14 mouse cellular contexts compared by ENCODE assay signal in genomic region chr6:149154116-149155030, GRCm38 (mm10). TPM values are rescaled to one million over a fixed set of nuclear protein-coding genes. Genes with fewer than 3 reads are reported as not detected.
DNase-seq lines count a peak whose midpoint lies in the region; ATAC-seq lines count a peak whose summit lies in the region.
"Had no signal": no experiment of that assay in that cellular context is flagged by ENCODE, and none has a peak within 500 bp of the region (broad histone marks: within the 10 kb centered on the region; RNA-seq: fewer than 3 reads in every experiment).

No protein-coding gene starts in this region.

- H3K27me3 ChIP-seq in kidney, embryonic 16.5 days (ENCODE audit: insufficient read depth, low read length) = no peaks in the 10 kb centered on the region
- H3K27me3 ChIP-seq in forebrain, embryonic 13.5 days = no peaks in the 10 kb centered on the region
- no peaks in the 10 kb centered on the region for H3K27me3 ChIP-seq in midbrain, embryonic 12.5 days

- peaks cover 17% of the 10 kb centered on the region for H3K4me1 ChIP-seq in kidney, embryonic 16.5 days (ENCODE audit: insufficient read depth, low read length)
- peaks cover 11% of the 10 kb centered on the region for H3K4me1 ChIP-seq in forebrain, embryonic 13.5 days
- peaks cover 13% of the 10 kb centered on the region for H3K4me1 ChIP-seq in midbrain, embryonic 12.5 days

- no peak overlapping the region for H3K4me3 ChIP-seq in kidney, embryonic 16.5 days (ENCODE audit: low read length)
- H3K4me3 ChIP-seq in forebrain, embryonic 13.5 days = no peak overlapping the region
- no peak overlapping the region for H3K4me3 ChIP-seq in midbrain, embryonic 12.5 days

- peak overlapping the region; percentile 56; the same call in 1 of the 2 replicates for H3K27ac ChIP-seq in kidney, embryonic 16.5 days (ENCODE audit: low read length)
- H3K27ac ChIP-seq in forebrain, embryonic 13.5 days = peak overlapping the region; percentile 14; the same call in 1 of the 2 replicates
- peak overlapping the region; percentile 36 for H3K27ac ChIP-seq in midbrain, embryonic 12.5 days (replicated peaks)

- H3K9ac ChIP-seq in kidney, embryonic 16.5 days (replicated peaks; ENCODE audit: low read length) = no peak overlapping the region
- no peak overlapping the region for H3K9ac ChIP-seq in forebrain, embryonic 13.5 days
- H3K9ac ChIP-seq in midbrain, embryonic 12.5 days (replicated peaks) = 0 out of 2 replicates have a peak overlapping the region, but pooled peaks have one; percentile 24

- H3K4me2 ChIP-seq in kidney, embryonic 16.5 days (replicated peaks; ENCODE audit: low read depth, low read length) = no peak overlapping the region
- no peak overlapping the region for H3K4me2 ChIP-seq in forebrain, embryonic 13.5 days
- H3K4me2 ChIP-seq in midbrain, embryonic 12.5 days (replicated peaks) = no peak overlapping the region

- ATAC-seq in kidney, embryonic 16.5 days (ENCODE audit: low FRiP score, low TSS enrichment) = peak; percentile 46
- peak; percentile 21; the same call in 1 of the 2 replicates for ATAC-seq in forebrain, embryonic 13.5 days
- peak; percentile 47 for ATAC-seq in midbrain, embryonic 12.5 days (ENCODE audit: low FRiP score, low read depth)

- 17% methylated on average over 8 of the region's 8 CpGs for WGBS in kidney, embryonic 16.5 days
- 15% methylated on average over 8 of the region's 8 CpGs for WGBS in forebrain, embryonic 13.5 days
- 13% methylated on average over 8 of the region's 8 CpGs for WGBS in midbrain, embryonic 12.5 days

- H3K9me3 ChIP-seq in kidney, embryonic 16.5 days (ENCODE audit: low read length) = no peaks in the 10 kb centered on the region
- no peaks in the 10 kb centered on the region for H3K9me3 ChIP-seq in forebrain, embryonic 13.5 days (replicated peaks)
- H3K9me3 ChIP-seq in midbrain, embryonic 12.5 days = no peaks in the 10 kb centered on the region

- peaks cover 29% of the 10 kb centered on the region; the same call in 1 of the 2 replicates for H3K36me3 ChIP-seq in kidney, embryonic 16.5 days (ENCODE audit: insufficient read depth, low read length)
- H3K36me3 ChIP-seq in forebrain, embryonic 13.5 days (ENCODE audit: poor library complexity, severe bottlenecking) = peaks cover 47% of the 10 kb centered on the region
- H3K36me3 ChIP-seq in midbrain, embryonic 12.5 days = peaks cover 43% of the 10 kb centered on the region

- DNase-seq in embryo, embryonic 10 days (ENCODE audit: low spot score) = peak; percentile 51
- DNase-seq in embryo, embryonic 11 days = no peak
- DNase-seq in kidney, postnatal 14 days = no peak
- no peak for DNase-seq in adrenal gland, postnatal 10 days
- no peak for DNase-seq in kidney, postnatal 25 days
- DNase-seq: thymus, postnatal 36 days had no signal

RNA-seq across cellular contexts. Expression of gene Etfbkmt, which starts 14.7 kb away (rescaled TPM):
- polyA plus RNA-seq in kidney, embryonic 16.5 days (2015; fragmentation: Nextera tagmentation; extraction: Ambion mirVana) = 21.5 and 21.6 TPM in 2 replicates
- 8.3 TPM in 2 replicates for polyA plus RNA-seq in forebrain, embryonic 13.5 days (2015; fragmentation: Nextera tagmentation; extraction: Ambion mirVana)
- 8.1 and 8.4 TPM in 2 replicates for polyA plus RNA-seq in midbrain, embryonic 12.5 days (2016; fragmentation: Nextera tagmentation; extraction: Ambion mirVana)
- 10 to 100 TPM; 23.6 to 43.5 TPM for total RNA-seq in adrenal gland, postnatal 10 days (2021)

RNA-seq across cellular contexts. Expression of gene Gm10203, which starts 24.4 kb away (rescaled TPM):
- polyA plus RNA-seq in kidney, embryonic 16.5 days (2015; fragmentation: Nextera tagmentation; extraction: Ambion mirVana) = not detected in 2 replicates
- not detected in 2 replicates for polyA plus RNA-seq in forebrain, embryonic 13.5 days (2015; fragmentation: Nextera tagmentation; extraction: Ambion mirVana)
- polyA plus RNA-seq in midbrain, embryonic 12.5 days (2016; fragmentation: Nextera tagmentation; extraction: Ambion mirVana) = not detected in 2 replicates
- total RNA-seq in adrenal gland, postnatal 10 days (2021) = not detected
- total RNA-seq: gastrocnemius, postnatal 4 days; layer of hippocampus, postnatal 25 days; neutrophil, adult 5-6 weeks had no signal
- polyA plus RNA-seq: liver, embryonic 16.5 days; spleen, adult 2 months had no signal

RNA-seq across cellular contexts. Expression of gene Amn1, which starts 34.1 kb away (rescaled TPM):
- polyA plus RNA-seq in kidney, embryonic 16.5 days (2015; fragmentation: Nextera tagmentation; extraction: Ambion mirVana) = 27.1 and 32.0 TPM in 2 replicates
- 95.6 and 98.2 TPM in 2 replicates for polyA plus RNA-seq in forebrain, embryonic 13.5 days (2015; fragmentation: Nextera tagmentation; extraction: Ambion mirVana)
- polyA plus RNA-seq in midbrain, embryonic 12.5 days (2016; fragmentation: Nextera tagmentation; extraction: Ambion mirVana) = 75.8 and 80.8 TPM in 2 replicates
- 10 to 100 TPM; 25.0 to 26.0 TPM for total RNA-seq in adrenal gland, postnatal 10 days (2021)

RNA-seq across cellular contexts. Expression of gene Dennd5b, which starts 52.9 kb away (rescaled TPM):
- 5.9 and 9.1 TPM in 2 replicates for polyA plus RNA-seq in kidney, embryonic 16.5 days (2015; fragmentation: Nextera tagmentation; extraction: Ambion mirVana)
- 13.5 and 13.9 TPM in 2 replicates for polyA plus RNA-seq in forebrain, embryonic 13.5 days (2015; fragmentation: Nextera tagmentation; extraction: Ambion mirVana)
- polyA plus RNA-seq in midbrain, embryonic 12.5 days (2016; fragmentation: Nextera tagmentation; extraction: Ambion mirVana) = 19.8 and 22.7 TPM in 2 replicates
- 10 to 100 TPM; 19.0 to 19.1 TPM for total RNA-seq in adrenal gland, postnatal 10 days (2021)
